Mouse (Mus musculus) C2C12 (cell line): Measurements from ENCODE around the gene Mogat1.

ENCODE experiments used
- CTCF ChIP-seq: IDR thresholded peaks from one replicate; pipeline ENCODE4 v1.5.1; 2011; ENCODE audit not compliant: control insufficient read depth, insufficient read depth, insufficient read length
- FOSL1 ChIP-seq: IDR thresholded peaks from one replicate; pipeline ENCODE4 v1.8.0; 2011; ENCODE audit warnings: mild to moderate bottlenecking, low read length; ENCODE audit not compliant: poor library complexity, insufficient read depth, severe bottlenecking
- MAX ChIP-seq: IDR thresholded peaks from one replicate; pipeline ENCODE4 v1.6.1; 2011; ENCODE audit warnings: mild to moderate bottlenecking, control low read depth

- TF ChIP-seq FOSL1, result no peak
- TF ChIP-seq CTCF, result no peak
- no peak for TF ChIP-seq MAX
Measured at GRCm38 (mm10) chr1:78488427-78488751, 22.4 kb upstream of the Mogat1 start.
